Mouse (Mus musculus): ENCODE results near the gene Pnmt.

DNA sequence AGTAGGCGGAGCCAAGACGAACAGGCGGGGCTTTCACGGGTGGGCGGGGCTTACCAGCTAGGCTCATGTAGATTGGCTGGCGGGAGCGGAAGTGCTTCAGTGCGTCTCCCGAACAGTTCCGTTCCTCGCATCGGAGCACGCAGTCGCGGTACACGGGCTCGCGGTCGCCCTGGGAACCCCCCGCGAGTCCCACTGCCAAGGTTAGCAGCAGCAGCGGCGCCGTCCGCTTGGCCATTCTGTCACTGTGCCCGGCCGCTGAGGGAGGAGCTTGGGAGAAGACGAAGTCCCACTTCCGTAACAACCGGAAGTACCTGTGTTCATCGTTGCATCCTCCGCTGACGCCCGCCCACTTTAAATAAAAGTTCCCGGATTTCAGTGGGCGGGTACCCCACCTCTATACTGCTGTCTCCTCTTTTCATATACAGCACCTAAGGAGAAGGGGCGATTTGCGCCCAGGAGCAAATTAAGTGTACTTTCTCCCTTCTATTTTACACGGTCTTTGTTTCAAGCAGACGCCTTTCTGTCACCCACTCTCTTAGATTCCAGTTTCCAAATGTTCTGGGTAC lies 14.0 kb downstream of the Pnmt start, which contains the start of gene Pgap3:
- peak; percentile 55; the same call in 1 of the 2 replicates for TF ChIP-seq POLR2A (IDR thresholded peaks at IDR 0.05; ENCODE audit: borderline replicate concordance, control insufficient read depth, low read depth, low read length)
- TF ChIP-seq CTCF (IDR thresholded peaks at IDR 0.05; ENCODE audit: control insufficient read depth, insufficient read depth, low read length) = no peak

Data from bone marrow, adult 2 months (tissue).